Mouse (Mus musculus): ENCODE measurements around the gene Cnot10. TPM values are rescaled to one million over a fixed set of nuclear protein-coding genes. Genes with fewer than 3 reads are reported as not detected.

The Cnot10 gene
- total RNA-seq, 4 experiments from 2014 or later = 13.6 to 18.4 (median 15.9) TPM

DNA sequence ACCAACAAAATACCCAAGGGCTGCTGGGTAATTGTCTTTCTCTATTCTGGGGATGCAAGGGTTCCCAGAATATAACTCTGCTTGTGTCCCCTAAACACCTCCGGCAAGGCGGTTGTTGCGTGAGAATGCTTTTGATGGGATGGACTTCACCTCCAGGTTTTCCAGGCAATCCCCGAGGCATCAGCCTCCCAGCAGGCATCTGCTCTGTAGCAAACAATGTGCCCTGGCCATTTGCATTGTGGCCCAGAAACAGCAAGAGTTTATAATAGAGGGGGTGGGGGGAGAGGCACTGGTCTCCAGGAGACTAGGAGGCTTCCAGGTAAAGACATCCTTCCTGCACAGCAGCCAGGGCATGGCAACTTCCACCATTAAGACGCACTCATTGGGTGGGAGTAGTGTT is 90.9 kb downstream of the Cnot10 start:
- DNase-seq (ENCODE audit: low spot score in 2 of 2) = no peak

DNA sequence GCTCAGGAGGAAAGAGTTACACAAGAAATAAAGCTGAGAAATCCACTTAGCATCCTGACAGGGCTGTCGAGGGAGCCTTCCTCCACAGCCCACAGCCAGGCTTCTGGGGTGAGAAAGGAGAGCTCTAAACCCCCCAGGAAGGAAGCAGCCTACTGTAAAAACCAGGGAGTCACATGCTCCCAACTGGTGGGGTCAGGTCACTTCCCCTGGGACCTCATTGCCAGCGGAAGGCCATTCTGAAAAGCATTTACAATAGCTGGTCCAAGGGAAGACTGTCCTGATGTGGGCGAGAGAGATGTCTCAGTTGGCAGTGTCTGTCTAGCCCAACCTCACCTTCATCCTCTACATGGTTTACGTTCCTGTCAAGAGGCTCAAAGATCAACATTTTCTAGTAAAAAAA is 91.5 kb downstream of the Cnot10 start:
- DNase-seq (ENCODE audit: low spot score in 2 of 2) = no peak

DNA sequence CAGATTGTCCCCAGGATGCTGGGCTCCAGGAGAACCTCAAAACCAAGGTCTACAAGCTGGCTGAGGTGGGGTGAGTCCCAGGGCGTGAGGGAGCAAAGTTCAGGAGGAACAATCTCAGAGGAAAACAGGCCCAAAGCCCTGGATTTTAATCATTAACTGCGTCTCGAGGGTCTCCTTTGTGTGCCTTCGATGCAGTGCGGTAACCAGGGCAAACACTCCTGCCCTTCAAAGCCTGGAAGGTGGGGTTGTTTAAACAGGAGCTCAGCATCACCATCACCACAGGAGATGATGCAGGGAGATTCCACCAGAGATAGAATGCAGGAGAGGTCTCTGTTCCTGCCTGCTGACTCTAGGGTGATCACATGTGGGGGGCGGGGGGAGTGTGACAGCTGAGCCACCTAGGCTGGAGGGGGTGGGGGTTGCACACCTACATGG is 92.3 kb downstream of the Cnot10 start:
- DNase-seq (ENCODE audit: low spot score in 2 of 2) = no peak

DNA sequence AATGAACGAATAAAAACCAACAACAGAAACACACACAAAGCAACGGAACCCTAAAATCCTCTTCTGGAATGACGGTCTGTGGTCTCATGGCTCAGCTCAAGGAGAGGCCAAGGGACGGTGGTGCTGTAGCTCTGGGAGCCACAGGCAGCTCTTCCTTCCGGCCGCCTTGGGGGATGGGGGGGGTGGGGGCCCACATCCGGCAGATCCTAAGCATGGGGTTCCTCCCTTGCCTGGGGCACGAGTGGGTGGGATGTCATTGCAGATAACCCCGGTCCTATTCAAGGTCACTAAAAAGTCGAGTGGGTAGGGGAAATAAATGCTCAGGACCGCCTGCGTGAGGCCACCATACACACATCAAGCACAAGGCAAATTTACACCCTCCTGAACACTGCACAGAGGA is 93.2 kb downstream of the Cnot10 start:
- no peak for DNase-seq (ENCODE audit: low spot score in 2 of 2)

DNA sequence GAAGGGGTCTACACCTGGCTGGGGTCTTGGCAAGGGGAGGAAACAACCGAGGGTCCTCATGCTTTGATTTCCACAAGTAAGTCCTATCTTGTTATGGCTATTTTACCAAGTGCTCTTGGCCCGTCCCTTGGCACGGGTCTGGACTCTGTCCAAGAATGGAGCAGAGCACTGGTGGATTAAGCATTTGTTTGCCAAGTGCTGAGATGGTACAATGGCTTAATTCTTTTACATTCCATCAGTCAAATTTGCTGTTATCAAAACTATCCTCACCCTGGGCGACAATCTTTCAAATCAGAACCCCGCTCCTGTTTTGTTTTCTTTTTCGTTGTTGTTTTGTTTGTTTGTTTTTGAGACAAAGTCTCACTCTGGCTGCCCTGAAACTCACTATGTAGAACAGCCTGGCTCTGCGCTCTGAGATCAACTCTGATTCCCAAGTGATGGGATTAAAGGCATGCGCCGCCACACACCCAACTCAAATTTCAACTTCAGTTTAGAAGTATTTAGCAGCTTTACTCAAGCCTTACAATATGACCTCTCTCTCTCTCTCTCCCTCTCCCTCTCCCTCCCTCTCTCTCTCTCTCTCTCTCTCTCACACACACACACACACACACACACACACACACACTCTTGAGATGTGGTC is 95.1 kb downstream of the Cnot10 start:
- DNase-seq (ENCODE audit: low spot score in 2 of 2) = no peak

DNA sequence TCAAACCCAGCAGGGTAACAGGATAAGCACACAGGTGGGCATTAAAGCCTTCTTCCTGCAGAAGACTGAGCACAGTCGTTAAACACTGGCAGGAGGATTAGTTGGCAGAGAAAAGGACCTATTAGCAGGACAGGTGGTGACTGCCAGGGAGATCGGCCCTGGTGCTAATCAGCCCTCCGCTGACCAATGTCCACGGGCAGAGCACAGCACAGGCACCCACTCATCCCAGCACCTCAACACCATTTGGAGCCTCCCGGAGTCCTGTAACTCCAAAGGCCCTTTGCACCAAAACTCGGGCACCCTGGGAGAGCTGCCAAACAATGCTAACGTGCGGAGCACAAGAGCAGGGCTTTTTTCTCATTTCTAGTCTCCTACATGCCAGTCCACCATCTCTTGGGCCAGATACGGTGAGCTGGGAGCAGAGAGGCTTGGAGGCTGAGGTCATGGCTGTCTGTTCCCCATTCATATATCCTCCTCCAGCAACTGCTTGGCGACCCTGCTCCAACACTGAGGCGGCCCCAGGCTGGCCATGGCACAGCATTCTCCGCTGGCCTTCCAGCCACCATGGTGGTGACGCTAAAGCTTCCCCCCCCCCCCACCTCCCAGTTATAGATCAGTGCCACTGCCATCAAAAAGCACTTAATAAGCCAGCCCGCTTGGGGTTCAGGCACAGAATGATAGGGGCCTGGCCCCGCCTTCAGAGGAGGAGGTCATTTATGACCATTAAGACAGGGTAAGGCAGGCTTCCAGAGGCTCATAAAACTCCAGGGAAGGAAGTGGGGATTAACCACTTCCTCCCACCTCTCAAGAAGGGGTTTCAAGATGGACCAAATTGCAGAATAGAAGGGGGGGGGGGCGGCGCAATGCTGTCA is 95.9 kb downstream of the Cnot10 start:
- DNase-seq (ENCODE audit: low spot score in 2 of 2) = no peak

DNA sequence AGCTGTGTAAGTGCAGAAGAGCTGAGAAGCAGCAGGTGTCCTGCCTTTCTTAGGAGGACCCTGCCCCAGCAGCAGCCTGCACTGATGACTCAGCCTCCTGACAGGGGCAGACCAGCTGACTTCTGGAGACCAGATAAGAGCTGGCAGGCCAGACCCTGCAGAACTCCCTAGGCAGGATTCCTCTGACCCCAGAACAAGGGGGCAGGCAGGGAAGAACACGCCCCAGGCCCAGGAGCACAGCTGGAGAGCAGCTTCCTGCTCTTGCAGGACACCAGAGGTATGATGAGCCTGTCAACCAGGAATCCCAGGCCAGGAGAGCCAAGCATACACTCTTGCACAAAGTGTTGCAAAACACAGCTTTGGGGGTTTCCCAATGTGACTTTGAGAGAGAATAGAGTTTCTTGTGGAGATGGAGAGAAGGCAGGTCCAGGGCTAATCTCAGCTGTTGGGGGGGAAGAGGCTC is 98.7 kb downstream of the Cnot10 start:
- no peak for DNase-seq (ENCODE audit: low spot score in 2 of 2)

DNA sequence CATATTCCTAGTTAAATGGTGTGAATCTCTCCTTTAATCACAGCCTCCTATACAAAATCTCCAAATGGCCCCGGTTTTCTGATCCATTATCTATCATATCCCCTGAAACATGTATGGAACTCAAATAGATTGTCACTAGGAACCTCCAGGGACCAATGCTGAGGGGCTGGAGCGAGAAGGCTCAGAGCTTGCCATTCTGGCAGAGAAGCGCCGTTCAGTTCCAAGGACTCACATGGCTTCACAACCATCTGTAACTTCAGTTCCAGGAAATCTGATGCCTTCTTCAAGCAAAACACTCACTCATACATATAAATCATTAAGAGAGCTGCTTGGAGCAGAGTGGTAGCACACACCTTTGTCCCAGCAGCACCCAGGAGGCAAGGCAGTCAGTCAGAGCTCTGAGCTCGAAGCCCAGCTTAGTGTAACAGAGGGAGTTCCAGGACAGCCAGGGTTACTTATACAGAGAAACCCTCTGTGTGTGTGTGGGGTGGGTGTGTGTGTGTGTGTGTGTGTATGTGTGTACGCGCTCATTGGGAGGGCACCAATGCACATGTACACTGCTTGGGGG is 100.9 kb downstream of the Cnot10 start:
- DNase-seq (ENCODE audit: low spot score in 2 of 2) = no peak

DNA sequence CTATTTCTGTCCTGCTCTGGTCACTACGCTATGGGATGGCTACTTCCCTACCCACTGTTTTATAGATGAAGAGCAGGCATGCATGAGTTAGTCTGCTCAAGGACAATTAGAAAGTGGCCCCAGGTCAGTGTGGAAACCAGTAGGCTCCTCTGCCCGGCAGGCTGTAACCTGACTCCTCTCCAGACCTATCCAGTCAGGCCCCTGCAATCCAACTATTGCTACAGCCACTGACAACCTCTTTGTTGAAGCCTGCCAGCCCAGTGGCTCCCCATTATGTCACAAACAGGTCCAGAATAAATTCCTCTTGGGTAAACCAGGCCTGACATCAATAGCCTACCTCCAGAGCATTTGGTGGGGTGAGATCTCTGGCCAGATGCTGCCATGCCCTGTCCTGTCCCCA is 103.4 kb downstream of the Cnot10 start:
- no peak for DNase-seq (ENCODE audit: low spot score in 2 of 2)

Other genes with a start within 250 kb of the Cnot10 start
- gene Crtap, start 249.5 kb downstream of the Cnot10 start, total RNA-seq (2022) = 1 to 10 TPM; 5.1 to 8.9 (median 6.4) TPM
- gene Glb1, start 239.1 kb downstream of the Cnot10 start, total RNA-seq (2022) = 1 to 10 TPM; 2.7 to 3.4 (median 3.0) TPM
- gene Tmppe, start 239.1 kb downstream of the Cnot10 start, total RNA-seq (2022) = 1 to 10 TPM; 1.1 to 1.7 (median 1.4) TPM
- not detected for gene Ccr4, start 135.3 kb downstream of the Cnot10 start, total RNA-seq (2022)
- not detected for gene C130032M10Rik, start 124.5 kb downstream of the Cnot10 start, total RNA-seq (2022)
- gene Trim71, start 75.8 kb downstream of the Cnot10 start, total RNA-seq (2022) = not detected
- 10 to 100 TPM; 33.7 to 37.2 (median 35.5) TPM for gene Dync1li1, start 48.6 kb upstream of the Cnot10 start, total RNA-seq (2022)
- gene Cmtm6, start 90.9 kb upstream of the Cnot10 start, total RNA-seq (2022) = 1 to 10 TPM; 4.1 to 5.2 (median 4.5) TPM
- gene Cmtm7, start 141.7 kb upstream of the Cnot10 start, total RNA-seq (2022) = 1 to 10 TPM; 4.6 to 6.3 (median 5.3) TPM
- gene Cmtm8, start 204.0 kb upstream of the Cnot10 start, total RNA-seq (2022) = 1 to 10 TPM; 1.2 to 1.6 (median 1.4) TPM